Mouse (Mus musculus): Measurements from ENCODE around the gene Ms4a4b.
"Not testable (repeated sequence)": the region's sequence is repeated elsewhere in the genome, so short reads cannot be mapped to it uniquely, and the experiment has no call there.

Ms4a4b gene

DNA sequence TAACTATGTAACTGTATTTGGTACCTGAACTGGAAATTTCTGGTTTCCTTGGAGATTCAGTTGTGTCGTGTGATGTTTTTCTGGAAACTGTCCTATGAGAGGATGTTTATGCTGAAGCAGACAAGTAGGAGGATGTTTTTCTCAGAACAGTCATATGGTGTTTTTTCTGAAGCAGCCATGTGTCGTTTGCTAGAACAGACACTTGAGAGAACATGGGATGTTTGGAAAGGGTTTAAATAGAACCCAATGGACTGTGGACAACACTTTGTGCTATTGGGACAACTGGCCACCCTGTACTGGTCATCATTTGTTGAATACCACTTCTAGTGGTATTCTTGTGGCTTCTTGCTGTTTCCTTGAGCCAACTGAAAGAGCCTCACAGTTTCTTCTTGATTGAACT, 42.4 kb downstream of the Ms4a4b start, which contains the start of gene Gm8369:
Gm8369 (plus strand) TSS at position 193 of the 400 bp plus-strand sequence.
- DNase-seq (ENCODE audit: extremely low read depth, low read depth, low spot score) = no peak

GRCm38 (mm10) chr19:11486599-11486998, 43.2 kb downstream of the Ms4a4b start:
- DNase-seq (ENCODE audit: extremely low read depth, low read depth, low spot score) = no peak

GRCm38 (mm10) chr19:11491406-11492189, 48.2 kb downstream of the Ms4a4b start:
- DNase-seq (ENCODE audit: extremely low read depth, low read depth, low spot score) = no peak

GRCm38 (mm10) chr19:11492671-11493070, 49.3 kb downstream of the Ms4a4b start:
- no peak for DNase-seq (ENCODE audit: extremely low read depth, low read depth, low spot score)

DNA sequence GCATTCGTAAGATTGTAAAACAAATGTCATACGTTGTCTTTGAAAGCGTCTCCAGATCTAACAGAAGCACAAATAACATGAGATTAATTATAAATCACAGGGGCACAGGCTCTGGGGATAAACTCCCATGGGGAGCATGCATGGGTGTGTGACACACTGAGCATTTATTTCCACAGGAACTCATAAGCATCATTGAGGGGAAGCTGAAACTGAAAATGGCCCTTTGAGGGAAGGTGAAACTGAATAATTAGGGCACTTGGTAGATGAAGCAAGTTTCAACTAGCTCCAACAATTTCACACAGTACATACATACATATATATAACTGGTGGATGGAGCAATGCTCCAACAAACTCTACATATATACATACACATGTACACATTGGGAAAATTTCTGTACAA, 51.2 kb downstream of the Ms4a4b start:
- DNase-seq (ENCODE audit: extremely low read depth, low read depth, low spot score) = no peak

DNA sequence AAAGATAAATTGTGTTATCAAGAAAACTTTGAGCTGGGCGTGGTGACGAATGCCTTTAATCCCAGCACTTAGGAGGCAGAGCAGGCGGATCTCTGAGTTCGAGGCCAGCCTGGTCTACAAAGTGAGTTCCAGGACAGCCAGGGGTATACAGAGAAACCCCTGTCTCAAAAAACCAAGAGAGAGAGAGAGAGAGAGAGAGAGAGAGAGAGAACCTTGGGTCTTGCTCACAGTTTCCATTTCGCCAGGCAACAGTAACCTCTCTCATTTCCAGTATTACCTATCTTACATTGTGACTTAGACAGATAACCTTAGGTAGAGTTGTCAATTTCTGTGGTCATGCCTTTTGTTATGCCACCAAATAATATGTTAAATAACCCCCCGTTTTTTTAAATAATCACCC, 53.0 kb downstream of the Ms4a4b start:
- no peak for DNase-seq (ENCODE audit: extremely low read depth, low read depth, low spot score)

- DNase-seq (ENCODE audit: extremely low read depth, low read depth, low spot score) = not testable (repeated sequence)
These were observed 53.9 kb downstream of the Ms4a4b start for GRCm38 (mm10) chr19:11497300-11497699.

DNA sequence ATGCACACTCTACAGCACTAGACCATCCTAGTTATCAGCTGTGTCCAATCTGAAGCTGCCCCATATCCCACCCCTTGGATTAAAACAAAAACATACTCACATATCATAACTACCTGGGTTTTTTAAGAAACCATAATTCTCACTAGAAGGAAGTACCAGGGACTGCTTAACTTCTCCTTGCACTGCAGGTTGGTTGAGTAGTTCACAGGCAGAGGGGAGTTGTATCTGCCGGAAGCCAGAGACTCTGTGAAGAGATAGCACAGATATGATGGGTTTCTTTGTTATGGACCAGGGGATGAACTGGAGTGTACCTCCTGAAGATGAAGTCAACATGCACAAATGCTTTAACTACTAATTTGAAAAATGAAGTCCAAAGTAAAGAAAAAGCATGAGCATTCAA, 57.4 kb downstream of the Ms4a4b start:
- DNase-seq (ENCODE audit: extremely low read depth, low read depth, low spot score) = no peak

GRCm38 (mm10) chr19:11501326-11501725, 58.0 kb downstream of the Ms4a4b start:
- DNase-seq (ENCODE audit: extremely low read depth, low read depth, low spot score) = no peak

- no peak for DNase-seq (ENCODE audit: extremely low read depth, low read depth, low spot score)
These were observed 61.5 kb downstream of the Ms4a4b start for GRCm38 (mm10) chr19:11504857-11505256.

DNA sequence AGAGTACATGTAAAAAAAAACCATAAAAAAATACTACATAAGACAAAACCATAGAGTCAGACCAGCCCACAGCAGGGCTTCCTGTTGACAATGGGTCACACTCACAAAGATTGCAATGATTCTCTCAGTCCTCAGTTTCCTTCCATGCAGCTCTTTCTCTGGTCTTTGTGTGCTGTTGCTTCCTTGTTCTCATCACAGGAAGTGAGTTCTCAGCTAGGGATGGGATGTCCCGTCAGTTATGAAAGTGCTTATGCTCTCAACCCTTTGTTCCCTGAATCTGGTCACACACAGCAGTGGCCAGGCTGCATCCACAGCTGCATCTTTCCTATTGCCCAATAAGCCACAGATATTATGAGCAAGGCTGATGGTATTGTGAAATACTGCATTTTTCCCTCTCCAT, 70.1 kb downstream of the Ms4a4b start:
- DNase-seq (ENCODE audit: extremely low read depth, low read depth, low spot score) = no peak

DNA sequence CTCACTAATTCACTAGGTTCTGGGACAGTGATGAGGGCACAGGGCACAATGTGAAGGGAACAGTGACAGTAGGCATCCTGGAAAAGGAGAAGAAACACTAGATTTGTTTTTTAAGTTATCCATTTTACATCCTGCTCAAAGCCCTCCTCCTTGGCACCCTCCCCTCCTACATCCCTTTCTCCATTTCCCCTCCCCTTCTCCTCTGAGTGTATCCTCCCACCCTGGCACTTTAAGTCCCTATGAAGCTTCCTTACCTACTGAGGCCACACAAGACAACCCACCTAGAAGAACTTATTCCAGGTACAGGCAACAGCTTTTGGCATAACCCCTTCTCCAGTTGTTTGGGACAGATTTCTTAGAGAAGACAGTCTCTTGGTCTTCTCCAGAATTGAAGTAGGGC, 72.9 kb downstream of the Ms4a4b start, which contains the start of gene Ms4a6b:
Ms4a6b (plus strand) TSS at position 267 of the 400 bp plus-strand sequence.
- DNase-seq (ENCODE audit: extremely low read depth, low read depth, low spot score) = no peak
